Mouse (Mus musculus) ZHBTc4 (cell line): ENCODE data around the gene Sik3.

Experiments used
- DNase-seq: peaks from one replicate; pipeline ENCODE4 v3.0.0-alpha.2; 2011; ENCODE audit warnings: low read depth, low spot score

The Sik3 gene

DNA sequence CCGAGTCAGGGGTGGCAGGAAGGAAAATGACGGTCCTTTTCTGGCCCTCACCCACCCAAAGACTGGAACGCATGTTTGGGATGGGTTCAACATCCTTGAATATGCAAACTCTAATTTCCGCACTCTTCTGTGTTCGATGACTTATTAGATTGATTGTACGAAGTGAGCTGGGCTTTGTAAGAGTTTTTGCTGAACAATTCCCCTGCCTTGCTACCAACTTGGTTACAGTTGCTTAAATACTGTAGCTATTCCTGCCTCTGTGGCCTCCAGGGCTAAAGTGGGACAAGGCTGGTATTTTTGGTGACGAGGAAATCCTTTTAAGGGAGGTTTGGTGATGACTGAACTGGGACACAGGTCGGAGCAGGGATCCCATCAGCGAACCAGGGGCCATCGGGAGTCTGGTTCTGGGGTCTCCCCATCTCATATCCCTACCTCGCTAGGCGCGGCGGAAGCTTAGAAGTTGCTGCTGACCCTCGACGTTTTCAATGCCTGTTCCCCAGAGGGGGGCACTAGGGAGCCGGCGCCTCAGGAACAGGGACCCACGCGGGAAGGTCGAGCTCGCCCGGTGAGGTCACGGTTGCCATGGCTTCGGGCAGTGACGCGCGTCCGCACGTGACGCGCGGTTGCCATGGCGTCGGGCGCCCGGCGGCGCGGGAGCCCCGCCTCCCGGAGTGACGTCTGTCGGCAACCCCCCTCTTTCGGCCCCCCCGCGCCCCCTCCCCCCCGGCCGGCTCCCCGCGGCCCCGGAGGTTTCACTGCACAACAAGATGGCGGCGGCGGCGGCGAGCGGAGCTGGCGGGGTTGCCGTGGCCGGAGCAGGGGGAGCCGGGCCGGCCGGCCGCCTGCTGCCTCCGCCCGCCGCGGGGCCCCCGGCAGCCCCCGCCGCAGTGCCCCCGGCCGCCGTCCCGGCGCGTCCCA, at the start of gene Sik3, which contains the start of gene Pafah1b2:
Sik3 (plus strand) TSS at position 730 of the 918 bp plus-strand sequence.
Pafah1b2 (minus strand) TSS at position 600 of the 918 bp plus-strand sequence.
- peak; percentile 95 for DNase-seq

DNA sequence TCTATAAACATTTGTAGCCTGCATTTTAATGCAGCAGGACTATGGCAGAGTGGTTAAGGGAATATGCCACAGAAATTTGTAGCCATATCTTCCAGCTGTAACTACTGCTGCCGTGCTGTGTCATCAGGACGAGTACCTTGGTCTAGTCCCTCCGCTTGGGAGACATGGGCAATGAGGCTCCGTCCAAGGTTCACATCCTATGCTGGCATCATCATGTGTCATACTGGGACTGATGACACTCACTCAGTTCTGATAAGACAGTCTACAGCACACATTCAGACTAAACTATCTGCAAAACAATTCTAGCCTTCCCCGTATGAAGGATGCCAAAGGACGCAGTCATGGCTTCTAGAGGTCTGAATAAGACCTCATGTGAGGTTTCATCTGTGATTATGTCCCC, 49.0 kb upstream of the Sik3 start:
- DNase-seq = no peak

DNA sequence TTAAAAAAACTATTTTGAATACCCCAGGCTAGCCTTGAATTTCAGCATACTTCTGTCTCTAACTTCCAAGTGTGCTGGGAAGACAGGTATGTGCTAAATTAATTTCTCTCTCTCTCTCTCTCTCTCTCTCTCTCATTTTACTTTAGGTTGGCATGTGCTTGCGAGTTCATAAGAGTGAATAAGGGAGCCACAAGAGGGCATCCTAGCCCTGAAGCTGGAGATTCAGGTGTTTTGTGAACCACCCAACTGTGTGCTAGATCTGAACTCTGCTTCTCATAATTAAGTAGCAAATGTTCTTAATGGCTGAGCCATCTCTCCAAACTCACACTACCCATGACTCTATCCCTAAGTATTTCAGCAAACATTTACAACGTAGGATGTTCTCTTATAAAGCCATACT, 35.7 kb upstream of the Sik3 start:
- DNase-seq = no peak

DNA sequence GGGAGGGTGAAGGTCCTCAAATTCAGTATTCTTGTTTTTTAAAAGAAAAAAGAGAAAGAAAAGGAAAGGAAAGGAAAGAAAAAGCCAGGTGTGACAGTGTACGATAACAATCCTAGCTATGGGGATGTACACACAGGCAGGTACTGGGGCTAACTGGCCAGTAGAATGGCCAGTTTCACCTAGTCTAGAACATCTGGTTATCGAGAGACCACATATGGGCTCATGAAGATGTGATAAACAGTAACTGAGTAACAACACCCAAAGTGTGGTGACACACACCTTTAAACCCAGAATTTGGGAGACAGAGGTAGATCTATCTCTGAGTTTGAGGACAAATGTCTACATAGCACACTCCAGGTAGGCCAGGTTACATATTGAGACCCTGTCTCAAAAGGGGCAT, 32.8 kb upstream of the Sik3 start:
- no peak for DNase-seq

DNA sequence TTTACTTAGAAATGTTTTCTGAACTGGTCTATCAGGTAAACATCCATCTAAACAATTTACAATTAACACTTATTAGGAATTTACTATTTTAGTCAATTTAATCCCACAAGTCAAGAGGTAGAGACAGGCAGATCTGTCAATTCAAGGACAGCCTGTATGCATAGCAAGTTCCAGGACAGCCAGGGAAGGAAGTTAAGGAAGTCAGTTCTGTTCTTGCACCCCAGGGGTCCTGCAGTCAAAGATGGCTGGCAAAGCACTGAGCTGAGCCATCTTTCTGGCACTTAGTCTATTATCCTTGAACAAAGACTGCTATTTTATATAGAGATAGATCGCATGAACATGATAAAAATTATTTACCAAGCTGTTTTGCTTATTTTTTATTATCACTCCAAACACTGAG, 32.0 kb upstream of the Sik3 start:
- peak; percentile 53 for DNase-seq

DNA sequence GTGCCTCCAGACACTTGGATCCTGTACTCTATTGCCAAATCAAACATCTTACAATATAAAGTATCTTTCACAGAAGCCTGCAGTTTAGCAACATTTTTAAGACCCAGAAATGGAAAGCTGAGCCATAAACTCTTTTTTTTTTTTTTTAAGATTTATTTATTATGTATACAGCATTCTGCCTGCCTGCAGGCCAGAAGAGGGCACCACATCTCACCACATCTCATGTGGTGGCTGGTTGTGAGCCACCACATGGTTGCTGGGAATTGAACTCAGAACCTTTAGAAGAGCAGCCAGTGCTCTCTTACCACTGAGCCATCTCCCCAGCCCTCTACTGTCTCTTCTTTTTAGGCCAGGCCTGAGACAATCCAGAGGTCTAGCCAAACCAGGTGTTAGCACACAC, 31.3 kb upstream of the Sik3 start:
- peak; percentile 30 for DNase-seq

DNA sequence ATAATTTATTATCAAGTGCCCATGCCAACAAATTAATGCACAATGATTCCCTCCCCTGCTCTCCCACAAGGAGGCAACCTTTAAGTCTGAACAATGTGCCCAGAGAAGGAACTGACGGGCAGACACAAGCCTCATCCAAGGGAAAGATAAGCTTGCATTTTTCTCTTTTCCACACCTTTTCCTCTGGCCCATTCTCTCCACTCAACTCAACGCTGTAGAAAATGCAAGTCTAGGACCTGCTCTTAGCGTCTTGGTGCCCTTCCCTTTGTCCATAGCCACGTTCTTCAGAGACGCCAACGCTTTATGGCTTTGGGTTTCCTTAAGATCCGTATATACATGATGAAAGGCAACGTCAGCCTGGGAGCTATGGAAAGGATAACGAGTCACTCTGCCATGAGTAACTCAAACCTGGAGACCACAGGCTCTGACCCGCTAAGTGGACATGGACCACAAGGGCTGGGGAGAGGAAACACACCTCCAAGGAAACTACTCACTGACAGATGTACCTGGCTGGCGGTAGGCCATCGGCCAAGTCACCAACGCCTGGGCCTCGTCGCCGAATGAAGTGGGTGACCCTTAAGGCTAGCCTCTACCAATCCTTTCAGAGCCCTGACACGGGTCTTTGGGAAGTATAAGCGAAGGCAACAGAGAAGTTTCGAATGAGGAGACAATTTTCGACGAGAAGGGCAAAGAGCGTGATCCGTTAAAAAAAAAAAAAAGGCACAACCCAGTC, 28.8 kb upstream of the Sik3 start:
- DNase-seq = peak; percentile 9

DNA sequence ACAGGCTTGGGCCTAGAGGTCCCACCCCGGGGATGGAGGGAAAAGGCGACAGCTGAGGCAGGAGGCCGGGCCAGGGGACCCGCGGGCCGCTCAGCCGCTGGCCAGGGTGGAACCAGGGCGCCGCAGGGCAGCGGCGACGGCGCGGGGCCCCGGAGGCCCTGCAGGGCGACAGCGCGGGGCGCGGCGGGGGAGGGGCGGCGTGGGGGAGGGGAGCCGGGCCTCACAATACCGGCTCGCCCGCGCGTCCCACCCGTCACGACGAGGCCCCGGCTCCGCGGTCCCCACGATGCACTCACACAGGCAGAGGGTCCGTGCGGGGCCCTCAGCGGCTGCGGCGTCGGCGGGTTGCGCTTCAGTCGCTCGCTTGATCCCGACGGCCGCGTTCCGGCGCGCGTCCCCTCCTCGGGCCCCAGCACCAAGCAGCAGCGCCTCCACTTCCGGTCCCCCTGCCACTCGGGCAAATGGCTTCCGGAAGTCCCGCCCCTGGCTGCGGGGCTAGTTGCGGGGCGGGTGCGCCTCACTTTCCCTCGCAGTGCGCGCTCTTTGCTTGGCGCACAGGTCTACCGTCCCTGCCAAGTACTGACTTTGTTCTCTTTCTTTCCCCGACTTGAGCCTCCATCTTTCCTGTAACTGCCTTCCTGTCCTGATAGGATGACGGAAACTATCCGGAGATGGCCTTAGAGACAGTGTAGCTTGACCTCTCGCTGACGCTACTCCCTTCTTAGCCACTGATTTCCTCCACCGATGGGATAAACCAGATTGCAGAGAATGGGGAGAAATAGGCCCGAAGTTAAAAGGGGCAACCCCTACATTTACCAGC, 28.0 kb upstream of the Sik3 start:
- DNase-seq = peak; percentile 96

DNA sequence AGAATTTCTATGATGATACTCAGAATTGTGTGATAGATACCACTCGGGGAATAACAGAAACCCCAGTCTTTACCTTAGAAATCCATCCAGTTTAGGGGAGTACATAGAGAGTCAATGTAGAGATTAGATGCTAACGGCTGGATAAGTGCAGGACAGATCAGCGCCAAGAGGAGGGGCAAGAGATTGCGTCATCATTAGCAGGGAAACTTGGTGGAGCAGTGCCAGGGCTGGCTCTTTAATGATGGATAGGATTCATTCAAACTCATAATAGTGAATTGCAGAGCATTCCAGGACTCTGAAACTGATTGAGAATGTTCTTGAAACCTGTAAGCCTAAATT, 27.4 kb upstream of the Sik3 start:
- DNase-seq = peak; percentile 54

DNA sequence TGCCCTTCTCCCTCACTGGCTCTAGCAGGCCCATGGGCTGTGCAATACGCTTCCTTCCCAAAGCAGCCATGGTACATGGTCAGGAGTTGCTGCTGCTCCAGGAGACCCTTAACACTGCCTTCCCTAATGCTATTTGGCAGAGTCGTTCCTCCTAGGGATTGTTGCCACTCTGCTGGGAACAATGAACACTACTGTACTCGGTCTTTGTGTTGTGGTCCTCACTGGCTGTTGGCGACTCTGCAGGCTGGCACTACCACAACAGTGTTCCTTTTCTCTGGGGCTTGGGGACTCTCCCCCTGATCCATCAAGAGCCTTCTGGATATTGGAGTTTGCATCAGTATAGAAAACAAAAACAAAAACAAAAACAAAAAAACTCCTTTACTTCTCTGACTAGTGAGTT, 13.6 kb upstream of the Sik3 start:
- DNase-seq = no peak

DNA sequence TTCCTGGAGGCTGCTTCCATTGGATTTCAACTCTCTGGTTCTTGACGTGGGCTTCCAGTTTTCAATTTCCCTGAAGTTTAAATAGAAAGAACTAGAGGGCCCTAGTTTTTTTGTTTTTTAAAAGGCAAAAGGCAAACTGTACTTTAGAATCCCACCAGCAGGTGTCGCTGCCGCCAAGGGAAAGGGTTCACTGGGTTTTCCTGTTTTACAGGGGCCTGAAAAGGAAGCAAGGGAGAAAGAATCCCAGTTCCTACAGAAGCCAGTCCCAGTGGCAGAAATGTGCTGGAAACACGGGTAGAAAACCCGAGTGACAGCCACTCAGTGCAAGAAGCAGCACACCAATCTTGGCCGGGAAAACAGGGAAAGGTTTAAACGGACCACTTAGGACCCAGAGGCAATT, 8.9 kb upstream of the Sik3 start:
- DNase-seq = peak; percentile 76

DNA sequence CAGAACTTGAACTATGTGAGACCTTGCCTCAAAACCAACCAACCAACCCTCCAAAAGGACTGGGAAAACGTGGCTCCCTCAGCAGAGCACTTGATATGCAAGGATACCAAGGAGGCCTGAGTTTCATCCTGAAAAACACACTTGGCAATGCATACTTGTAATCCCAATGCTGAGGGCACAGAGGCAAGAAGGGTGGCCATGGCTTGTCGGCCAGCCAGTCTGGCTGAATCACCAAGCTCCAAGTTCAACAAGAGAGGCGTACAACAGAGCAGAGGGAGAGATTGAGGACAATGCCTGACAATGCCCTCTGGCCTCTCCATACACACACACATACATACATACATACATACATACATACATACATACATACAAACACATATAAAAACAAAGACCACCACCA, 8.1 kb upstream of the Sik3 start:
- no peak for DNase-seq

DNA sequence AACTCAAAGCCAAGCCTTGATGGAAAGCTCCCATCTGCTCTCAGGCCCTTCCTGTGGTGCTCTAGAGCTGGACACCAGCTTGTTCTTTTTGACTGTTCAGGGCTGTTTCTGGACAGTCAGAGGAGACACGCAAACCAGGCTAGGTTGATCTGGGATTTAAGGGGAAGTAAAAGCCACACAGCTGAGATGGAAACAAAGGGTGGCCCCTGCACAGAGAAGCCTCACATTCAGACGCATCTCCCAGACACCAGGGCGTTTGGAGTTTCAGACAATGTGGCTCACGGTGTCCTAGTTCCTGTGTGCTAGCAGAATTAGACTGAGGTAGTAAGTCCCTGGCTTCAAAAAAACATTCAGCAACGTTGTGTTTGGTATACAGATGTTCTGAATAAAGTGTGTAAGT, 6.4 kb upstream of the Sik3 start:
- no peak for DNase-seq

DNA sequence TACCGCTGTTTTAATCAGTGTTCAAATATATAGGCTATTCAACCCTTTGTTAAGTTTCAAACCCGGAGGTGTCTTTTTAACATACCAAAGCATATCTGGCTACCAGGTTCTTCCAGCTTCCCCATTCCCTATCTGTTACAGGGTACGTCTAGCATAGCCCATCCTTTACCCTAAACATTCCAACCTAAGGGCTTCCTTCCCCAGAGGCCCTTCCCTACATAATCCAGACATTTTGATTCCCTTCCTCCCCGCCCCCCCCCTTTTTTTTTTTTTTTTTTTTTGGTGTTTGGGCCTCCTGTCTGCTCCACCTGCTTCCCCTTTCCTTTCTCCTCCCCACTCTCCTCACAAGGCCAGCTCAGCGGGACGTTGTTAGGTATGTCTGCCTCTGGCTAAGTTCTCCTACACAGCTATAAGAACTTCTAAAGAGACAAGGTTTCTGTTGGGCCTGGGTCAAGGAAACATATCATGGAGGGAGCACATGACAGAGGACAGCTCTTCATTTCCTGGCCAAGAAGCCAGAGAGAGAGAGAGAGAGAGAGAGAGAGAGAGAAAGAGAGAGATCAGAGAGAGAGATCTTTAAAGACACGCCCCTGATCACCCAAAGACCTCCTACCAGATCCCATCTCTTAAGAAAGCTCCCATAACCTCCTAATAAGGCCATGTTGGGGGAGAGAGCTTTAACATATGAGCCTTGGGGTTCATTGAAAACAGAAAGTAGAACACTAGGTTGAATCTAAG, 3.5 kb upstream of the Sik3 start:
- peak; percentile 58 for DNase-seq

DNA sequence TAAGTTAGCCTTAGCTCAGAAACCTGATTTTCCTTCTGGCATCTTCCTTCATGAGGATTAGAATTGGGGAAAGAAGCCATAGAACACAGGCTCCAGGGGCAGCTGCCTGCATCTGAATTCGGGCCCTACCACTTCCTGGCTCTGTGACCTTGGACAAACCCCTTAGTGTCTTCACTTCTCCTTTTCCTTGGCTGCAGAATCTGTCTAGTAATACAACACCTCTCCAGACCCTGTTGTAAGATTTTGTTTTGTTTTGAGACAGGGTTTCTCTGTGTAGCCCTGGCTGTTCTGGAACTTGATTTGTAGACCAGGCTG, 3.0 kb upstream of the Sik3 start:
- DNase-seq = no peak

DNA sequence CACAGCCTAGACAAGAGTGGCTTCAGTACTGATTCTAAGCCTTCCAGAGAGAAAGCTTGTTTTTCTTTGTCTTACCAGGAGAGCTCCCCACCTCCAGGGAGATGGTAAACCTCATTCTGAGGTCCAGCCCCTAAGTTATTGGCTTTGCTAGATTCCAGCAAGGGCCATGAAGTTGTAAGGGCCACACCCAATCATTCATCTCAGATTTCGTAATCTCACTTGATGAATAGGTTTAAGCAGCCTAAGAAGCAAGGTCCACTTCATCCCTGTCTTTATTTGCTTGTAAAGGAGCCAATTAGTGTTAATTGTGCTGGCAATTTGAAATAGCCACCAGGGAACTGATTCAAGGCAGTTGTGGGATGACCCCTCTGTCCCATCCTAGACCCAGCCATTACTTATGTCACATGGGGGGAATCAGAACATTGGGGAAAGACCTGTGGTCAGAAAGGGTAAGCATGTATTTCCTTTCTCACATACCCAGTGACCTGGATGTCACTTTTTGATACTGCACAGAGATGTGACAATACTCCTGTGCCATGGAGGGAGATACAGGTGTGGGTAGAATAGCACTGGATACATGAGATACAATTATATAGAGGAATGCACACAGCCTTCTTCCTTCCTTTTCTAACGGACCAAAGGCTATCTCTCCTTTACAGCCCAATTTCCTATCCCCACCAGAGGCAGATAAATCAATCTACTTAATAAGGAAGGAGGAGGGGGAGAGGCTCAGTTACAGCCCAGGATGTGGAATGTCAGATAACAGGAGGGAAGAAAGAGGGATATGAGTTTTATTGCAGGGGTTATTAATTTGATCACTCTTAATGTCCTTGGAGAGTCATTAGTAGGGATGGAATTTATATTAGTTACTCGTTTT, 1.3 kb upstream of the Sik3 start:
- DNase-seq = no peak

DNA sequence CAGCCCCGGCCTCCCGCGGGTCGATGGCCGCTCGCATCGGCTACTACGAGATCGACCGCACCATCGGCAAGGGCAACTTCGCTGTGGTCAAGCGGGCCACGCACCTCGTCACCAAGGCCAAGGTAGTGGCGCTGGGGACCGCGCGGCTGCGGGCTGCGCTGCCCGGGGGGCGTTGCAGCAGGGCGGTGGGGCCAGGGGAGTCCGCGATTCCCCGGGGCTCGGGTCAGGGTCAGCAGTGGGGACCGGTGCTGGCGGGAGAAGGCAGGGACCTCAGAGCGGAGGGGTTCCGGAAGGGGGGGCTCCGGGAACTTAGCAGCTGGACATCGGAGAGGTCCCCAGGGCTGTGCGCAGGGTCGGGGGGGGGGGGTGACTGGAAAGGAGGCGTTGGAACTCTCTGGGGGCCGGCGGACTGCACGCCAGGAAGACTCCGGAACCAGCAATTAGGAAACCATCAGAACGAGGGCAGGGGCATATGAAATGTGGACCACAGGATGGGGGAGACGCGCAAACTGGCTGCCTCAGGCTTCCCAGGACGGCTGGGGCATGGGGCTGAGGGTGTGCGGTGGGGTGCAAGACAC, 478 bp downstream of the Sik3 start:
- DNase-seq = peak; percentile 54

DNA sequence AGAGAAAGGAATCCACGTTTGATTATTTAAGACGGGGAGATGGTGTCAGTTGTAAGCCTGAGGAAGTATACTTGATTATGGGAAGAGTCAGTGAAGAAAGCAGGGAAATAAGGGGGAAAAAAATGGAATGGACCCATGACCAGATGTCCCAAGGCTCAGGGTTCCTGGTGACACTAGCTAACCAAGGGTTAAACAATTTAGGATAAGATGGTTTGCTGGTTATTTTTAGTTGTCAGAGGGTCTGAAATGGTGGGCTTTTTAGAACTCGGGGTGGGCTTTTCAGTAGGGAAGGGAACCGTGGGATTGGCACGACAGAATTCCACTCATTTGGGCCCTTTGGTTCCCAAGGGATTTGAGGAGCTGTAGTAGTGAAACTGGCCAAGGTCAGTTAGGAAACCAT, 996 bp downstream of the Sik3 start:
- no peak for DNase-seq

DNA sequence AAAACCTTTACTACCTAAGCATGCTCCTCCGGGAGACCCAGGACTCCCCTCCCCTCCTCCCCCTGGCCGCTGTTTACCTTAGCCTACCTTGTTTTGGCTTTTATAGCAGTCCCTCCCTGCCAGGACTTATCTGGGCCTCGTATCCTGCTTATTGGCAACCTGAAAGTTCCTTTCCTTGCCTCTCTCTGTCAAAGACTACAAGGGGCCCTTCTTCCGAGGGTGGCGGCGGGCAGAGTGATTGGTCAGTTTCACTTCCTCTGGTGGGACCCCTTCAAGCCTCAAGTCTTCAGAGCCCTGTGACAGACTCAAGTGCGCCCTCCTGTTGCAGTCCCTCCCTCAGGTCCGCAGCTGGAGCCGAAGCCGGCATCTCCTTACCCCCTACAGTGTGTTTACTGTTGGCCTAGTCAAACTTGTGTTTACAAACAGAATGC, 1.6 kb downstream of the Sik3 start:
- DNase-seq = peak; percentile 79

DNA sequence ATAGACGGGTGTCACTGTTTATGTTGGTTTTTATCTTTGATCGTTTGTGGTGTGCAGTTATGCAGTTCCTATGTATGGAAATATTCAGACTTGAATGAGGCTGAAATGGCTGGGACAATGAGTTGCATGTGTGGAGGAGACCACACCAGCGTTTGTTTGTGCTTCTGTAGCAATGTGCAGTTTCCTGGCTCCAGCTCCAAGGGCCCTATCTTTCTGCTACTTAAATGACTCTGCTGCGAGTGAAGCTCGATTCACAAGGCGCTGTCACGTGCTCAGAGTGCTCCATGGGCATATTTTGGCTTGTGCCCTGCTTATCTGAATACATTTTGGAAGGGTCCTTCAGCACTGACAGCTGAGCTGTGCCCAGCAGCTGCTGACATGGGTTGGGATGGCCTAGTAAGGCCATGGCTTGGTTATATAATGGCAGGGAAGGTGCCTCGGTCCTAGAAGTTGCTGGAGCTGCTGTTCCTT, 2.5 kb downstream of the Sik3 start:
- DNase-seq = no peak
